Mouse (Mus musculus): ENCODE measurements at regions not wholly inside any gene's neighbourhood (a gene's known extent, or its start where the extent isn't known, plus 50 kb on each side); places are given as distances from the start of the nearest gene placed in this dataset.

GRCm38 (mm10) chr12:26244701-26245100 is 170.4 kb downstream of the Rnf144a start:
- H3K4me3 ChIP-seq (ENCODE audit: low read length), result no peak overlapping the region
- WGBS, result 80% methylated on average over 6 of the region's 6 CpGs
- ATAC-seq, result no peak
- TF ChIP-seq CTCF (IDR thresholded peaks at IDR 0.05; ENCODE audit: low read depth), result no peak
- H3K4me1 ChIP-seq (ENCODE audit: insufficient read depth, low read length), result no peaks in the 10 kb centered on the region
- H3K27me3 ChIP-seq (ENCODE audit: insufficient read depth, low read length), result no peaks in the 10 kb centered on the region
- H3K9ac ChIP-seq (replicated peaks; ENCODE audit: low read length), result no peak overlapping the region
- no peaks in the 10 kb centered on the region for H3K9me3 ChIP-seq (ENCODE audit: low read length)
- H3K36me3 ChIP-seq (ENCODE audit: insufficient read depth, low read length), result no peaks in the 10 kb centered on the region
- no peak for DNase-seq (ENCODE audit: low spot score)
- H3K27ac ChIP-seq, result no peak overlapping the region
- H3K4me2 ChIP-seq (ENCODE audit: low read depth, low read length), result no peak overlapping the region

DNA sequence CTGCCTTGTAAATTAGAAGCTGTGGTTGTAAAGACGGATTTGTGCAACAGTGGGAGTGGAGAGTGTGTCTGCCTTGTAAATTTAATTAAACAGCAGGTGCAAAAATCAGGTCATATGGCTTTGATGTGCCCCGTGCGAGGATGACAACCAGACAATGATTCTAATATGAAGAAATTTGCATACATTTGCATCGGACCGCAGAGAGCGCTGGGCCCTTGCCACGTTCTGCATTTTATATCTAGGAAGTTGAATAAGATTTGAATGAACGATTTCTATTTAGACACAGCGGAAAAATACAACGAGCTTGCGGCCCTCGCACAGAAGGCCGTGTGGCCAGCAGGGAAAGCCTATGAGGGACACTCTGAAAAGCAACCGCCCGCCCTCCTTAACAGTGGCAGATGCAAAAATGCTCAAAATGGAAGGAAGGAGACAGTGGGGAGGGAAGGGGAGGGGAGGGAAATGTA is 187.5 kb downstream of the Rnf144a start:
- peak; percentile 63 for DNase-seq (ENCODE audit: low spot score)
- H3K27me3 ChIP-seq (ENCODE audit: insufficient read depth, low read length), result no peaks in the 10 kb centered on the region
- no peaks in the 10 kb centered on the region for H3K36me3 ChIP-seq (ENCODE audit: insufficient read depth, low read length)
- ATAC-seq, result no peak
- no peaks in the 10 kb centered on the region for H3K4me1 ChIP-seq (ENCODE audit: insufficient read depth, low read length)
- H3K9ac ChIP-seq (replicated peaks; ENCODE audit: low read length), result no peak overlapping the region
- no peaks in the 10 kb centered on the region for H3K9me3 ChIP-seq (ENCODE audit: low read length)
- H3K4me2 ChIP-seq (ENCODE audit: low read depth, low read length), result no peak overlapping the region
- TF ChIP-seq CTCF (IDR thresholded peaks at IDR 0.05; ENCODE audit: low read depth), result no peak
- 33% methylated on average over 15 of the region's 15 CpGs for WGBS
- peak overlapping the region; percentile 23; the same call in 1 of the 2 replicates for H3K27ac ChIP-seq
- H3K4me3 ChIP-seq (ENCODE audit: low read length), result no peak overlapping the region

- peak; percentile 81 for DNase-seq (ENCODE audit: low spot score)
- no peak overlapping the region for H3K27ac ChIP-seq
Measured at GRCm38 (mm10) chr12:26226363-26226762, 188.7 kb downstream of the Rnf144a start.

DNA sequence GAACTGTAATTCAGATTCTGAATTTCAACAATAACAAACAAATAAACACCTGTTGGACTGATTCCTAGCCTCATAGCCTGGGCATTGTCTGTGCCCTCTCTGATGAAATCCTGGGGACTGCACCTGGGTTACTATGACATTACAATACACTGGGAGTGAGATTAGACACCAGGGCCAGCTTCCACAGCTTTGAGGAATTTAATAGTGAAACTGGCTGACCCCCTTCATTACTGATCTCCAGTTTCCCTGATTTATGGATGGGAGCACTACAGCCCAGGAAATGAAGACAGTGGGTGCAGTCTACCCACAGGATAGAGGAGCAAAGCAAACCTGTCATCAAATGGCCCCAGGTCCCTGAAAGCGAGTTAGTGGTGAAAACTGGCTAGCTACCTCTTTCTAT is 202.6 kb downstream of the Rnf144a start:
- Histone ChIP-seq H3K36me3 (ENCODE audit: insufficient read depth, low read length) (no peaks in the 10 kb centered on the region), H3K4me1 (ENCODE audit: insufficient read depth, low read length) (peaks cover 4% of the 10 kb centered on the region; the same call in 1 of the 2 replicates), H3K9me3 (ENCODE audit: low read length) (no peaks in the 10 kb centered on the region), H3K9ac (replicated peaks; ENCODE audit: low read length) (no peak overlapping the region), H3K27me3 (ENCODE audit: insufficient read depth, low read length) (no peaks in the 10 kb centered on the region), H3K4me2 (ENCODE audit: low read depth, low read length) (no peak overlapping the region), H3K27ac (no peak overlapping the region), H3K4me3 (ENCODE audit: low read length) (no peak overlapping the region)
- DNase-seq (ENCODE audit: low spot score), result no peak
- no peak for TF ChIP-seq CTCF (IDR thresholded peaks at IDR 0.05; ENCODE audit: low read depth)
- no peak for ATAC-seq
- 73% methylated on average over 1 of the region's 1 CpGs for WGBS

More at GRCm38 (mm10) chr12:26226363-26226762, 188.7 kb downstream of the Rnf144a start:
- Histone ChIP-seq H3K4me1 (ENCODE audit: insufficient read depth, low read length) (no peaks in the 10 kb centered on the region), H3K27me3 (ENCODE audit: insufficient read depth, low read length) (no peaks in the 10 kb centered on the region), H3K4me3 (ENCODE audit: low read length) (no peak overlapping the region), H3K9me3 (ENCODE audit: low read length) (no peaks in the 10 kb centered on the region), H3K36me3 (ENCODE audit: insufficient read depth, low read length) (no peaks in the 10 kb centered on the region), H3K4me2 (ENCODE audit: low read depth, low read length) (no peak overlapping the region), H3K9ac (replicated peaks; ENCODE audit: low read length) (no peak overlapping the region)
- no peak for ATAC-seq
- 5% methylated on average over 2 of the region's 2 CpGs for WGBS
- TF ChIP-seq CTCF (IDR thresholded peaks at IDR 0.05; ENCODE audit: low read depth), result peak; percentile 79

DNA sequence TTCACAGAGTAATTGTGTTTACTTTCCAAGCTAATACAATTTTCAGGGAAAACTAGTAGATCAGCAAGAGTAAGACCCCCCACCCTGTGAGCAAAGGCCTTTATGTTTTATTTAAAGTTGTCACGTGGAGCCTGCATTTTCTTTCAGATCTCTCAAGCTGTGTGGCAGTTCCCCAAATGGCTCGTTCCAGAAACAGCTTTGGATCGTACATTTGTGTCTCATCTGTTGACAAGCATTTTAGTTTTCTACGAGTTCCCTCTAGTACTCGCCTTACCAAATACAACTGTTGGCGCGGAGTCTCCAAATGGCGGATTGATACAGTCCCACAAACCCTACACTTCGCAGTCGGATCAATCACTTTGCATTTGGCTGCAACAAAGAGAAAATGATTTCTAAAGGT is 203.6 kb downstream of the Rnf144a start:
- Histone ChIP-seq H3K9me3 (ENCODE audit: low read length) (no peaks in the 10 kb centered on the region), H3K36me3 (ENCODE audit: insufficient read depth, low read length) (no peaks in the 10 kb centered on the region), H3K9ac (replicated peaks; ENCODE audit: low read length) (no peak overlapping the region), H3K4me2 (ENCODE audit: low read depth, low read length) (no peak overlapping the region), H3K4me3 (ENCODE audit: low read length) (no peak overlapping the region), H3K27ac (no peak overlapping the region), H3K4me1 (ENCODE audit: insufficient read depth, low read length) (peaks cover 4% of the 10 kb centered on the region; the same call in 1 of the 2 replicates), H3K27me3 (ENCODE audit: insufficient read depth, low read length) (no peaks in the 10 kb centered on the region)
- WGBS, result 51% methylated on average over 10 of the region's 10 CpGs
- no peak for TF ChIP-seq CTCF (IDR thresholded peaks at IDR 0.05; ENCODE audit: low read depth)
- no peak for DNase-seq (ENCODE audit: low spot score)
- ATAC-seq, result no peak

- DNase-seq (ENCODE audit: low spot score), result no peak
- no peak overlapping the region for H3K9ac ChIP-seq (replicated peaks; ENCODE audit: low read length)
- H3K9me3 ChIP-seq (ENCODE audit: low read length), result no peaks in the 10 kb centered on the region
- peaks cover 4% of the 10 kb centered on the region; the same call in 1 of the 2 replicates for H3K4me1 ChIP-seq (ENCODE audit: insufficient read depth, low read length)
- no peaks in the 10 kb centered on the region for H3K27me3 ChIP-seq (ENCODE audit: insufficient read depth, low read length)
- H3K36me3 ChIP-seq (ENCODE audit: insufficient read depth, low read length), result no peaks in the 10 kb centered on the region
- no peak for ATAC-seq
- no peak overlapping the region for H3K4me3 ChIP-seq (ENCODE audit: low read length)
- 58% methylated on average over 4 of the region's 4 CpGs for WGBS
- no peak for TF ChIP-seq CTCF (IDR thresholded peaks at IDR 0.05; ENCODE audit: low read depth)
- no peak overlapping the region for H3K27ac ChIP-seq
- no peak overlapping the region for H3K4me2 ChIP-seq (ENCODE audit: low read depth, low read length)
Measured at GRCm38 (mm10) chr12:26206751-26207150, 208.3 kb downstream of the Rnf144a start.

GRCm38 (mm10) chr12:26206036-26206435 is 209.0 kb downstream of the Rnf144a start:
- 79% methylated on average over 8 of the region's 8 CpGs for WGBS
- H3K4me1 ChIP-seq (ENCODE audit: insufficient read depth, low read length), result peaks cover under 1% of the 10 kb centered on the region; the same call in 1 of the 2 replicates
- no peaks in the 10 kb centered on the region for H3K27me3 ChIP-seq (ENCODE audit: insufficient read depth, low read length)
- no peaks in the 10 kb centered on the region for H3K36me3 ChIP-seq (ENCODE audit: insufficient read depth, low read length)
- TF ChIP-seq CTCF (IDR thresholded peaks at IDR 0.05; ENCODE audit: low read depth), result no peak
- ATAC-seq (peak; percentile 76), DNase-seq (ENCODE audit: low spot score) (peak; percentile 55)
- H3K9me3 ChIP-seq (ENCODE audit: low read length), result no peaks in the 10 kb centered on the region
- no peak overlapping the region for H3K27ac ChIP-seq
- no peak overlapping the region for H3K4me3 ChIP-seq (ENCODE audit: low read length)
- no peak overlapping the region for H3K9ac ChIP-seq (replicated peaks; ENCODE audit: low read length)
- H3K4me2 ChIP-seq (ENCODE audit: low read depth, low read length), result no peak overlapping the region
